Mouse (Mus musculus): ENCODE results near the gene Drd3.

DNA sequence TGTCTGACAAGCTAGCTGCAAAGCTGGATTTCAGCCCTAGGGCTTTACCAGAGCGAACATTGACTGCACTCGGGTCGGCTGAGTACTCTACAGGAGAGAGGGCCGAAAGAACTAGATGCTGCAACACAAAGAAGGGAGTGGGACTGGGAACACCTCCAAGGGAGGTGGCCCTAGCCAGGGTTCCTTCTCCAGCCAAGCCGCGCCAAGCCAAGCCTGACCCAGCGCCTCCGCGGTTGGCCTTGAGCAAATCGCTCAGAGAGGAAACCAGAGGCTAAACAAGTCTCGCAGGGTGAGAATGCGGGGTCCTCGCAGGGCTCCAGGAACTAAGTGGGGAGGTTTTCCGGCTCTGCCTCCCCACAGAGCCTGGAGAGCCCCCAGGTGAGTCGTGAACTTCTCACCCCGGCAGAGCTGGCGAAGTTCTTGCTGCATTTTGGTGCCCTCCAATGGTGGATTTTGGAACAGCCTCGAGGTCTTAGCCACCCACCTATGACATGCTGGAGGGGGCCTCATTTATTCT, 48.0 kb downstream of the Drd3 start:
- peak; percentile 85; the same call in 1 of the 2 replicates for TF ChIP-seq CTCF (IDR thresholded peaks at IDR 0.05; ENCODE audit: extremely low read depth, insufficient read depth, insufficient read length, insufficient replicate concordance)
- TF ChIP-seq POLR2A (IDR thresholded peaks at IDR 0.05; ENCODE audit: low read depth, low read length), result no peak

All from spleen, adult 2 months (tissue).